ENCODE assay signal across 22 mouse cellular contexts in the genomic region with DNA sequence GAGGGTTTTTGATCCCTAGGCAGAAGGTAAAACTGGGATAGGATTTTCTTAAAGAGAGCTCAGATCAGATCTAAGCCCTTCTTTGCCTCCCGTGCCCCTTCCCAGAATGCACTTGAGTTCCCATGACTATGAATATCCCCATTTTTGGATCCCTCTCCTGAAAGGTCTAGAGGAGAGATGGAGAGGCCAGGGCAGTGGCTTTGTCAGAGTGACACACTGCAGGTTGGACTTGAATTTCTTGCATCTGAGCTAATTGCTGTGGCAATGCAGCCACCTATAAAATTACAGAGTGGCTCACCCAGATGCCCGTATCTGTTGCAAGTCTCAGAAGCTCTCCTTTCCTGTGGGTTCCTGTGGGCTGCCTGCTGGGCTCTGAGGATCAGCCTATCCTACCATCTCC. TPM values are rescaled to one million over a fixed set of nuclear protein-coding genes. Genes with fewer than 3 reads are reported as not detected.
"Had no signal": no experiment of that assay in that cellular context is flagged by ENCODE, and none has a peak within 500 bp of the region (broad histone marks: within the 10 kb centered on the region; RNA-seq: fewer than 3 reads in every experiment).

Gene Sdr9c7, plus strand, starts transcription at position 301 of the 400 bp plus-strand sequence.

- H3K9ac ChIP-seq: lung, embryonic 14.5 days; midbrain, embryonic 12.5 days; midbrain, embryonic 15.5 days; neural tube, embryonic 12.5 days had no signal

- H3K4me1 ChIP-seq: midbrain, embryonic 10.5 days; midbrain, embryonic 12.5 days; midbrain, embryonic 15.5 days; neural tube, embryonic 12.5 days had no signal

- ATAC-seq: midbrain, embryonic 15.5 days had no signal

- H3K36me3 ChIP-seq: midbrain, embryonic 10.5 days; midbrain, embryonic 12.5 days; midbrain, embryonic 15.5 days; neural tube, embryonic 12.5 days had no signal

- DNase-seq: lung, adult 18-20 months; lung, embryonic 14.5 days; lung, postnatal 10 days; lung, postnatal 4 days; right cerebral cortex, postnatal 14 days; spleen, adult 18-20 months; thymus, adult 2 months; thymus, postnatal 25 days; thymus, postnatal 4 days had no signal

- H3K4me3 ChIP-seq: midbrain, embryonic 10.5 days; midbrain, embryonic 12.5 days; midbrain, embryonic 15.5 days; neural tube, embryonic 12.5 days had no signal

- H3K27ac ChIP-seq: midbrain, embryonic 10.5 days; midbrain, embryonic 12.5 days; midbrain, embryonic 15.5 days; neural tube, embryonic 12.5 days had no signal

- H3K4me2 ChIP-seq: lung, embryonic 14.5 days; midbrain, embryonic 12.5 days; midbrain, embryonic 15.5 days; neural tube, embryonic 12.5 days had no signal

- H3K27me3 ChIP-seq: midbrain, embryonic 12.5 days; midbrain, embryonic 15.5 days; neural tube, embryonic 12.5 days had no signal

- H3K9me3 ChIP-seq: midbrain, embryonic 10.5 days; midbrain, embryonic 12.5 days; midbrain, embryonic 15.5 days; neural tube, embryonic 12.5 days had no signal

RNA-seq across cellular contexts. Expression of gene Sdr9c7, which starts in this region (rescaled TPM):
- total RNA-seq: megakaryocyte, adult 5-6 weeks; megakaryocyte-erythroid progenitor cell, adult 5-6 weeks; monocyte, adult 5-6 weeks; neutrophil, adult 5-6 weeks had no signal
- polyA plus RNA-seq: liver, embryonic 16.5 days; lung, embryonic 14.5 days; lung, embryonic 16.5 days; midbrain, embryonic 10.5 days; midbrain, embryonic 12.5 days; midbrain, embryonic 15.5 days; midbrain, postnatal 0 days; neural tube, embryonic 12.5 days; neural tube, embryonic 14.5 days; stomach, embryonic 14.5 days had no signal
